Mouse (Mus musculus) adrenal gland, postnatal 25 days (tissue): ENCODE results near the gene Fcer1a. TPM values are rescaled to one million over a fixed set of nuclear protein-coding genes. Genes with fewer than 3 reads are reported as not detected.
"Not testable (repeated sequence)": the region's sequence is repeated elsewhere in the genome, so short reads cannot be mapped to it uniquely, and the experiment has no call there.

Experiments
- DNase-seq: peaks from one replicate; pipeline ENCODE4 v3.0.0; 2021; ENCODE audit warnings: mixed read lengths
- long read RNA-seq: library from polyadenylated mRNA; stranded (forward); transcript quantifications from one replicate; pipeline ENCODE4 v2.0.0, GENCODE M21; 2021
- total RNA-seq: library from RNA; stranded (reverse); gene quantifications from 2 replicates; pipeline ENCODE4 v1.2.3, GENCODE M21; 2021

Gene Fcer1a
- not detected in 2 replicates for total RNA-seq
- long read RNA-seq = 0 reads

DNA sequence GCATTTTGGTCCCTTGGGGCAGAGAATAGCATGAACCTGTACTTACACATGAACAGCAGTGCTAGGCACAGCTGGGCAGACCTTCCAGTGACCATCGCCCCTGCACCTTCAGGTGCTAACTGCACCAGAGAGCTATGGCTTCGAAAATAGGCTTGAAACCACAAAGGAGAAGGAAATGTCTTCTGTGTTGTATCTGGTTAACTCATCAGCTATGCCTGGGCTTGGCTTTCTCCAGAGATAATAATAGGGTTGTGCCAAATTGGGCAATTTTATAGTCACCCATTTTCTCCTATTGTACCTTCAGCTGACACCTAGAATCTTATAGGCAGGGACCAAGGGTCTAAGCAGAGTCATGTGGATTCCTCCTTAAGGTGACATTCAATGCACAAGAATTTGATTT lies at the start of gene Fcer1a:
Gene Fcer1a, minus strand, starts transcription at position 134 of the 400 bp plus-strand sequence.
- DNase-seq = no peak

DNA sequence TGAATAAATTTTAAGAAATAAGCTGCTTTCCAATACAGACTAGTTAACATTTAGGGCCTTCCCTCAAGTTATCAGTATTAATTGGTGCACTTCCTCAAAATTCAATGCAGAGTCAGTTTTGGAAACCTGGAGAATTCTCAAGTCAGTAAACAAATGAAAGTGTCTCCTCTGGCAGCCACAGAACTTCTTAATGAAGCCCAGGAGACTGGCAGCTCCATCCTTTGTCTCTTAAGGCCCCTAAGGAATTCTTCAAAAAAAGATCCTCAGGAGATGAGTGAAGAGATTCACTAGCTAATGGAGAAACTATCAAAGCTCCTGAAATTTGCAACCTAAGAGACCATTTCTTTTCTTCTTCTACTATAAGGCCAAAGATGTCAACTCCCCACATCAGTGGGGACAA lies 38.7 kb upstream of the Fcer1a start, which contains the start of gene Olfr418:
Gene Olfr418, plus strand, starts transcription at position 301 of the 400 bp plus-strand sequence.
- no peak for DNase-seq

DNA sequence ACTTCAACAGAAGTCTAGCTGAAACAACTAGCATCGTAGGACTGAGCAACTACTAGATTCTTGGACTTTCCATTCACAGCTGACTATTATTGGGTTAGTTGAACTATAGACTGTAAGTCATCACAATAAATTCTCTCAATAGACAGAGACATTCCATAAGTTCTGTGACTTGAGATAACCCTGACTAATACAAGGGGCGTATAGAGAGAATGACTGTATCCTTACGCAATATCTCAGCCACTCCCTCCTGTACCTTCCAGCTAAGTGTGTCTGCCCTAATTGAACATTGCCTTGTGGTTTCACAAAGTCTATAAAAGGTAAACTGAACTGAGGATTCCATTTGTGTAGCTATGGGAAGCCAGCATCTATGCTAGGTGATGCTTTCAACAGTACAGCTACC lies 22.9 kb upstream of the Fcer1a start:
- no peak for DNase-seq

DNA sequence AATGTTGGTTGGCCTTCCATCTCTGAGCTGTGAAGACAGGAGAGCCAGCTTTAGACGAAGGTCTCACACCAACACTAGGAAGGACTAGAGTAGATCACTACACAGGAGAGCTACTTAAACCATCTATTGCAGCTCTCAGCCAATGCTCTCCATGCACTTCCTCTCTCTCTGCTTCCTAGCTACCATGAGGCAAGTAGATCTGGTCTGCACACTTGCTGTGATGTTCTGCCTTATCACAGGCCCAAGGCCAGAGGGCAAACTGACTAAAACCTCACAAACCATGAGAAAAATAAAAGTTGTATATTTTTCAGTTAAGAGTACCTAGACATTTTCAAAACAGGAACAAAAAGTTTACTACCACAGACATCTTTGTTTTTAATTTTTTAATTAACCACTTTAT lies 10.0 kb upstream of the Fcer1a start:
- not testable (repeated sequence) for DNase-seq

DNA sequence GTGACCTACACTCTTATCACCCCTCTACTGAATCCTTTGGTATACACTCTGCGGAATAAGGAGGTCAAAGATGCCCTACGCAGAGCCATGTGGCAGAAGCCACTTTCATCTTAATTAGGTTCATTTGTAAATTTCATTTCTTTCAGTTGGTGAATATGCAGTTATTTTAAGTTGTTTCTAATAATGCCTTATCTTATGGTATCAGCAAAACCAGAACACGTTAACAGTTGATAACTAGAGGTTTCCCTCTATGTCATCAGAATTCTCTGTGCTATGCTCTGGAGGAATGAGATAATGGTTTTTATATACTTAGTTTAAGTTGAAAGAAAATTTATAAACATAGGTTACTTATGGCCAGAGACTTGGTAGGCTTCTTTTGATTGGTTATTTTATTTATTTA lies 10.5 kb downstream of the Fcer1a start:
- no peak for DNase-seq

DNA sequence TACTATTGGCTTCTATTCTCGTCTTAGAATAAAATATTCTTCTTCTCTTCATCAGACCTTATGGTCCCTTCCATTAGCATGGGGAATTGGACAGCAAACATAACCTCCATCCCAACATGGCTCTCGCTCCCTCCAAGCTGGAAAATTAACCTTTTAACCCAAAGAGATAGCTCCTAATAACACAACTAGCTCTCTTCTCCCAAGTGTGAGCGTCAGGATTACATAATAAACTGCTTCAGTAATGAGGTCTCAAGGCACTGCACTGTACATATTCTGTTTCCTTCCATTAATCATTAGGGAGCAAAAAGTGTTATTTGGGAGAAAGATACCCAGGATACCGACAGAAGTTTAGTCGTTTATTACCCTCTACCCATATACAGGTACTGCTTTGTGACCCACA lies 14.9 kb downstream of the Fcer1a start, which contains the start of gene Olfr1404:
Gene Olfr1404, plus strand, starts transcription at position 301 of the 400 bp plus-strand sequence.
- DNase-seq = no peak

DNA sequence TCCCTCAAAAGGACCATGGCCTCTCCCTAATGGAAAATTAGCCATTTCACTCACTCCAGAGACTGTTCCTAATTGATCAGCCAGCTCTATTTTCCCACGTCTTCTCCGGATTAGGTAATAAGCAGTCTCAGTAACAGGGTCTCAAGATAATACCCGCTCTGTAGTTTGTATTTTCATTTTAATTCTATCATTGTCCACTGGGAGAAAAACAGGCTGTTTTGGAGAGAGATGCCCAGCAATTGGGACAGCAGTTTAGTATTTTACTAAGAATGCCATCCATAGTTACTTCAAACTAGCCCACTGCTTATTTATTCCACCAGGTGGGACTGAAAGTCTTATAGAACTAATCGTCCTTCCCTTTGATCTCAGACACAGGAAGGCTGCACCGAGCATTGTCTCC lies 29.5 kb downstream of the Fcer1a start, which contains the start of gene Olfr218:
Gene Olfr218, plus strand, starts transcription at position 301 of the 400 bp plus-strand sequence.
- no peak for DNase-seq

DNA sequence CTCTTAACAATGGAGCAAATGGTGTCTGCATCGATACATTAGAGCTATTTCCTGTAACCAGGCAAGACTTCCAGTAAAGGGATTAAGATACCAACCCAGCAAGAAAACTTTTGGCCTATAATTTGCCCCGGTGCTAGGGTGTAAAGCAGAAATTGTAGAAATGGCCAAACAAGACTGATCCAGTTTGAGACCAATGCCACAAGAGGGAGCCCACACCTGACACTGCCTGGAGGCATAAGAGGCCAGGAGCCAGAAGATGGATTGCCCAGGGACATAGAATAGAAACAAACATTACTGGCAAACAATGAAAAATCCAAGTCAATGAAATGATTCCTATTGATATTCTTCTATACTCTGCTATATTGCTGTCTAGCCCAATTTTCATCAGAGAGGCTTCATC lies 30.7 kb downstream of the Fcer1a start:
- no peak for DNase-seq

DNA sequence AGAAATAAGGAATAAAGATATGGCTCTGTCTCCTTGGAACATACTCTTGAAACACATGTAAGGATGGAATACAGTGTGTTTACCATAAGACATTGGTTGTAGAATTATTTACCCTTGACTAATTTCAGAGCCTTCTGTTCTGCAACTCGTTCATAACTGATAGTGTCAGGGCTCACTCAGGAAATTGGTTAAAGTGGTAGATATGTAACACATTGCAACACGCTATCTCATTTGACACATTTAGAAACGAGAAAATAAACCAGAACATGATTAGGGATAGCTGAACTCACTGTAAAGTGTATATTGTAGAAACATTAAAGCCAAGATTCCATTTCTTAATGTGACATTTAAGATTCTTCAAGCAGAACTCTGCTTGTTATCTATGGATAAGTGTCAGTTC lies 35.0 kb downstream of the Fcer1a start:
- DNase-seq = no peak

DNA sequence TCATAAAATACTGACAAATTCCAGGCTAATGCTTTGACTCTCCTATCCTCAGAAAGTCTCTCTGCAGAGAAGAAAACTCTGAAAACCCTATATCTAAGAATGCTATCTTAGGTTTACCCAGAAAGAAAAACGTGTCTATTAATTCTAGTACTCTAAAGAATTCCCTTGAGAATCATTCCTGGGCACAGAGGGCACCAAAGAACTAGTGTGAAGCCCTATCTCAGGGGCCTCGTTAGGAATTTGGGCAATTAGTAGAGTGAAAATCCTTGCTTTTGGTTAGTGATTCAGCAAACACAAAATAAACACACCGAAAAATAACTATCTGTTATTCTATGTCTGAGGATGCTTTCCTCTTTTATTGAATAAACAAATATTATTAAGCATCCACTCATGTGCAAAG lies 36.5 kb downstream of the Fcer1a start, which contains the start of gene Olfr1406:
Gene Olfr1406, minus strand, starts transcription at position 101 of the 400 bp plus-strand sequence.
- DNase-seq = no peak

DNA sequence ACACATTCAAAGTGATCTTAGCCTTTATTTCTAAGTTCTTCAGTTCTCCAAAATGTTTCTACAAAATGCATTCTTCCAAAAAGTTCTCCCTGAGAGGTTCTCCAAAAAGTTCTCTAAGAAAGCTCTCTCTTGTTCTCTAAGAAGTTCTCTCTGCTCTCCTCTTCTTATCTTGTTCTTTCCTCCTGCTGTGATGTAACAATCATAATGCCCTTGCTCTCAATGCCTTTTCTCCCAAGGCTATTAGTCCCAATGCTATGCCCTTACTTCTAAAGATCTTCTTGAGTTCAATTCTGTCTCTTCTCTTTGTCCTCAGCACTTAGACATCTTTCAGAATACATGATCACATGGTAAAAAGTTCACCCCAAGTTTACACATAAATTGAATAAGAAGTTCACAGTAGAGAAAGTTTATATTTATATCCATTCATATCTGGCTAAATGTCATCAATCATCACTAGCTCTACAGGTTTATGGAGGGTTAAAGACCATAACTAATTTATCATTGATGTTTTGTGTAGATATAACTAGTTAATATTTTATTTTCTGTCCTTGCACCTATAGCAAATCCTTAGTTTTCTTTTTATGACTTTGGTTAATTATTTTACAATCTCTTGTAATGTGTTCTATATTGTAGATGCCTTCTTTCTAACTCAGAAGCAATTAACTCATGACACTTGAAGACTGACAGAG lies 52.7 kb downstream of the Fcer1a start:
- no peak for DNase-seq

Other genes with a start within 250 kb of the Fcer1a start
- gene Olfr1408, start 89.8 kb downstream of the Fcer1a start, total RNA-seq = not detected in 2 replicates
- gene Olfr1406, start 36.6 kb downstream of the Fcer1a start, total RNA-seq = not detected in 2 replicates
- gene Olfr218, start 29.4 kb downstream of the Fcer1a start, total RNA-seq = not detected in 2 replicates
- not detected in 2 replicates for gene Olfr1404, start 14.8 kb downstream of the Fcer1a start, total RNA-seq
- not detected in 2 replicates for gene Olfr418, start 38.8 kb upstream of the Fcer1a start, total RNA-seq
- gene Mptx2, start 50.6 kb upstream of the Fcer1a start, total RNA-seq = not detected in 2 replicates
- gene Ackr1, start 106.5 kb upstream of the Fcer1a start, total RNA-seq = 0.82 and 2.4 TPM in 2 replicates
- 0.97 TPM in 1 of 2 replicates, not detected in the other for gene Aim2, start 123.7 kb upstream of the Fcer1a start, total RNA-seq
- gene Cadm3, start 140.5 kb upstream of the Fcer1a start, total RNA-seq = 2.7 and 3.5 TPM in 2 replicates